Mouse (Mus musculus) stomach, embryonic 14.5 days (tissue): ENCODE results near the gene Hcfc1. TPM values are rescaled to one million over a fixed set of nuclear protein-coding genes. Genes with fewer than 3 reads are reported as not detected.

ENCODE experiments used
- ATAC-seq: fragments of 200-750 bp; cut with Nextera tagmentation; 2 replicates; pipeline ENCODE4 v1.8.0; 2017; ENCODE audit warnings: low read depth, moderate TSS enrichment; ENCODE audit not compliant: insufficient number of reproducible peaks, insufficient read depth, low FRiP score
- H3K27ac ChIP-seq: fragments of 300-500 bp; sonication (generic); 2 replicates; pipeline ENCODE4 v1.5.1; 2014; ENCODE audit warnings: mild to moderate bottlenecking, low read length, moderate library complexity, mixed read lengths
- H3K27me3 ChIP-seq: fragments of 300-500 bp; sonication (generic); 2 replicates; pipeline ENCODE4 v1.6.1; 2014; ENCODE audit warnings: low read length, control low read depth, mixed read lengths; ENCODE audit not compliant: control insufficient read depth, insufficient read depth
- H3K36me3 ChIP-seq: fragments of 300-500 bp; sonication (generic); 2 replicates; pipeline ENCODE4 v1.6.1; 2014; ENCODE audit warnings: mild to moderate bottlenecking, control low read depth, low read length, moderate library complexity, mixed read lengths; ENCODE audit not compliant: control insufficient read depth, insufficient read depth
- H3K4me1 ChIP-seq: fragments of 300-500 bp; sonication (generic); 2 replicates; pipeline ENCODE4 v1.6.1; 2014; ENCODE audit warnings: low read length, control low read depth, mixed read lengths; ENCODE audit not compliant: control insufficient read depth, insufficient read depth
- H3K4me2 ChIP-seq: fragments of 300-500 bp; sonication (generic); replicated peaks from 2 replicates; pipeline ENCODE4 v1.6.1; 2014; ENCODE audit warnings: low read depth, low read length, control low read depth
- H3K4me3 ChIP-seq: fragments of 300-500 bp; sonication (generic); 2 replicates; pipeline ENCODE4 v1.5.1; 2014; ENCODE audit warnings: low read depth, low read length, control low read depth
- H3K9ac ChIP-seq: fragments of 300-500 bp; sonication (generic); replicated peaks from 2 replicates; pipeline ENCODE4 v1.6.1; 2014; ENCODE audit warnings: low read depth, mild to moderate bottlenecking, control low read depth, low read length, moderate library complexity, mixed read lengths
- H3K9me3 ChIP-seq: fragments of 300-500 bp; sonication (generic); 2 replicates; pipeline ENCODE4 v1.6.1; 2016; ENCODE audit warnings: low read depth, low read length, control low read depth; ENCODE audit not compliant: control insufficient read depth
- whole genome bisulfite sequencing: fragments of 180-500 bp; shearing (Covaris S2); extraction: QIAGEN DNeasy Blood & Tissue Kit; methylation state at CpG from one replicate; pipeline ENCODE4 v1.1.7; 2014; 5-methylcytosine and 5-hydroxymethylcytosine counted together
- polyA plus RNA-seq: library from polyadenylated mRNA; unstranded; fragments of >200 nt; fragmentation: Nextera tagmentation; extraction: Ambion mirVana; gene quantifications from 2 replicates; pipeline ENCODE4 v1.2.1, GENCODE M21; 2014

Gene Hcfc1
- polyA plus RNA-seq, 1 experiment from 2014 or later = 80.1 TPM

GRCm38 (mm10) chrX:73976283-73976682, 10.1 kb upstream of the Hcfc1 start:
- Histone ChIP-seq H3K9me3 (no peaks in the 10 kb centered on the region), H3K9ac (no peak overlapping the region), H3K27ac (no peak overlapping the region), H3K4me1 (no peaks in the 10 kb centered on the region), H3K27me3 (no peaks in the 10 kb centered on the region), H3K36me3 (no peaks in the 10 kb centered on the region), H3K4me2 (no peak overlapping the region), H3K4me3 (no peak overlapping the region)
- no peak for ATAC-seq
- 97% methylated on average over 2 of the region's 2 CpGs for WGBS

GRCm38 (mm10) chrX:73972774-73973173, 6.6 kb upstream of the Hcfc1 start:
- no peak overlapping the region for H3K4me2 ChIP-seq
- no peaks in the 10 kb centered on the region for H3K27me3 ChIP-seq
- no peaks in the 10 kb centered on the region for H3K4me1 ChIP-seq
- no peak overlapping the region for H3K27ac ChIP-seq
- WGBS = 83% methylated on average over 4 of the region's 4 CpGs
- no peaks in the 10 kb centered on the region for H3K36me3 ChIP-seq
- H3K9me3 ChIP-seq = no peaks in the 10 kb centered on the region
- ATAC-seq = no peak
- no peak overlapping the region for H3K4me3 ChIP-seq
- H3K9ac ChIP-seq = no peak overlapping the region

GRCm38 (mm10) chrX:73970781-73971180, 4.6 kb upstream of the Hcfc1 start:
- no peaks in the 10 kb centered on the region for H3K4me1 ChIP-seq
- H3K4me3 ChIP-seq = no peak overlapping the region
- H3K27me3 ChIP-seq = no peaks in the 10 kb centered on the region
- no peaks in the 10 kb centered on the region for H3K9me3 ChIP-seq
- ATAC-seq = no peak
- H3K27ac ChIP-seq = no peak overlapping the region
- H3K9ac ChIP-seq = no peak overlapping the region
- no peak overlapping the region for H3K4me2 ChIP-seq
- no peaks in the 10 kb centered on the region for H3K36me3 ChIP-seq

GRCm38 (mm10) chrX:73969729-73970128, 3.6 kb upstream of the Hcfc1 start:
- WGBS = 83% methylated on average over 2 of the region's 2 CpGs

GRCm38 (mm10) chrX:73969167-73969566, 3.0 kb upstream of the Hcfc1 start:
- no peak overlapping the region for H3K4me2 ChIP-seq
- no peaks in the 10 kb centered on the region for H3K9me3 ChIP-seq
- 92% methylated on average over 1 of the region's 1 CpGs for WGBS
- H3K4me3 ChIP-seq = no peak overlapping the region
- no peak overlapping the region for H3K27ac ChIP-seq
- no peak overlapping the region for H3K9ac ChIP-seq
- no peak for ATAC-seq
- no peaks in the 10 kb centered on the region for H3K27me3 ChIP-seq
- no peaks in the 10 kb centered on the region for H3K36me3 ChIP-seq
- no peaks in the 10 kb centered on the region for H3K4me1 ChIP-seq

More at GRCm38 (mm10) chrX:73969729-73970128, 3.6 kb upstream of the Hcfc1 start:
- Histone ChIP-seq H3K4me2 (no peak overlapping the region), H3K4me1 (no peaks in the 10 kb centered on the region), H3K27me3 (no peaks in the 10 kb centered on the region), H3K4me3 (no peak overlapping the region), H3K36me3 (no peaks in the 10 kb centered on the region), H3K9me3 (no peaks in the 10 kb centered on the region), H3K27ac (no peak overlapping the region), H3K9ac (no peak overlapping the region)
- ATAC-seq = no peak

- Histone ChIP-seq H3K27ac (peak overlapping the region; percentile 99), H3K4me1 (0 out of 2 replicates have a peak, but pooled peaks cover 3% of the 10 kb centered on the region), H3K36me3 (no peaks in the 10 kb centered on the region), H3K4me3 (peak overlapping the region; percentile 62), H3K9me3 (no peaks in the 10 kb centered on the region), H3K9ac (peak overlapping the region; percentile 45), H3K4me2 (peak overlapping the region; percentile 29), H3K27me3 (no peaks in the 10 kb centered on the region)
- WGBS = 14% methylated on average over 60 of the region's 60 CpGs
- ATAC-seq = peak; percentile 87
Measured at GRCm38 (mm10) chrX:73967177-73968075, 1.3 kb upstream of the Hcfc1 start.

- Histone ChIP-seq H3K4me1 (0 out of 2 replicates have a peak, but pooled peaks cover 3% of the 10 kb centered on the region), H3K9ac (peak overlapping the region; percentile 55), H3K4me2 (peak overlapping the region; percentile 58), H3K9me3 (no peaks in the 10 kb centered on the region), H3K27ac (peak overlapping the region; percentile 99), H3K36me3 (no peaks in the 10 kb centered on the region; the same call in 1 of the 2 replicates), H3K4me3 (peak overlapping the region; percentile 62), H3K27me3 (no peaks in the 10 kb centered on the region)
- ATAC-seq = no peak
- 22% methylated on average over 20 of the region's 20 CpGs for WGBS
Measured at GRCm38 (mm10) chrX:73965307-73965706, 850 bp downstream of the Hcfc1 start.

GRCm38 (mm10) chrX:73964363-73964762, 1.8 kb downstream of the Hcfc1 start:
- 21% methylated on average over 3 of the region's 3 CpGs for WGBS
- H3K9ac ChIP-seq = no peak overlapping the region
- H3K4me2 ChIP-seq = peak overlapping the region; percentile 58
- H3K4me3 ChIP-seq = peak overlapping the region; percentile 62
- no peaks in the 10 kb centered on the region for H3K9me3 ChIP-seq
- no peaks in the 10 kb centered on the region for H3K27me3 ChIP-seq
- H3K36me3 ChIP-seq = peaks cover 3% of the 10 kb centered on the region; the same call in 1 of the 2 replicates
- no peak for ATAC-seq
- H3K27ac ChIP-seq = no peak overlapping the region
- H3K4me1 ChIP-seq = 0 out of 2 replicates have a peak, but pooled peaks cover 3% of the 10 kb centered on the region
